Mouse (Mus musculus) G1E (cell line): ENCODE data around the gene Abcf1. TPM values are rescaled to one million over a fixed set of nuclear protein-coding genes. Genes with fewer than 3 reads are reported as not detected.

Experiments used
- ATAC-seq: 2 replicates; pipeline ENCODE4 v1.8.0; 2016; ENCODE audit warnings: mild to moderate bottlenecking; ENCODE audit not compliant: insufficient number of reproducible peaks, poor library complexity, low FRiP score, severe bottlenecking; ENCODE audit errors: extremely low read depth
- DNase-seq: peaks from one replicate; pipeline ENCODE4 v3.0.0; 2012; ENCODE audit warnings: low spot score
- H3K27me3 ChIP-seq: 2 replicates; pipeline ENCODE4 v1.6.1; 2012; ENCODE audit warnings: mild to moderate bottlenecking, low read length, inconsistent platforms; ENCODE audit not compliant: insufficient read depth
- H3K36me3 ChIP-seq: replicated peaks from 2 replicates; pipeline ENCODE3; 2012; ENCODE audit warnings: mild to moderate bottlenecking, inconsistent platforms
- H3K4me1 ChIP-seq: 2 replicates; pipeline ENCODE4 v1.6.1; 2012; ENCODE audit warnings: low read depth, low read length, inconsistent platforms, mixed read lengths; ENCODE audit not compliant: insufficient read depth
- H3K4me3 ChIP-seq: 2 replicates; pipeline ENCODE4 v1.5.1; 2012; ENCODE audit warnings: low read depth, mild to moderate bottlenecking, inconsistent platforms, low read length, moderate library complexity, mixed read lengths
- H3K9me3 ChIP-seq: replicated peaks from 2 replicates; pipeline ENCODE4 v1.6.1; 2012; ENCODE audit warnings: inconsistent platforms
- CTCF ChIP-seq: IDR thresholded peaks from 2 replicates; pipeline ENCODE4 v1.5.1; 2012; ENCODE audit warnings: low read depth, low read length, inconsistent platforms, mixed read lengths
- GATA1 ChIP-seq: IDR thresholded peaks from 2 replicates; pipeline ENCODE4 v1.6.1; 2012; ENCODE audit warnings: borderline replicate concordance, low read length, inconsistent platforms, mixed read lengths
- GATA2 ChIP-seq: IDR thresholded peaks from 2 replicates; pipeline ENCODE4 v1.6.1; 2012; ENCODE audit warnings: low read depth, low read length, inconsistent platforms, borderline replicate concordance
- POLR2AphosphoS5 ChIP-seq: IDR thresholded peaks from 2 replicates; pipeline ENCODE4 v1.6.1; 2012; ENCODE audit warnings: low read depth, low read length, inconsistent platforms; ENCODE audit not compliant: insufficient replicate concordance
- TAL1 ChIP-seq: conservative IDR thresholded peaks from 2 replicates; pipeline ENCODE4 v1.6.1; 2012; ENCODE audit warnings: low read depth, low read length, inconsistent platforms, mixed read lengths
- polyA plus RNA-seq: library from polyadenylated mRNA; stranded (reverse); fragments of >175 nt; gene quantifications from 2 replicates; pipeline ENCODE4 v1.2.3, GENCODE M21; 2012
- total RNA-seq, 2 experiments: library from RNA; stranded (forward) in 1 of 2; stranded (reverse) in 1 of 2; fragments of 200-1000 nt in 1 of 2; fragments of >200 nt in 1 of 2; fragmentation: Nextera tagmentation in 1 of 2; gene quantifications; 2 replicates each; pipeline ENCODE4 v1.2.3; 2014 to 2017

Abcf1 gene
- total and polyA plus RNA-seq, 3 experiments, result 77.0 to 196 (median 176) TPM

- Histone ChIP-seq H3K9me3 (no peaks in the 10 kb centered on the region), H3K4me3 (no peak overlapping the region), H3K36me3 (peaks cover 75% of the 10 kb centered on the region), H3K4me1 (peaks cover 48% of the 10 kb centered on the region), H3K27me3 (no peaks in the 10 kb centered on the region)
- DNase-seq (no peak), ATAC-seq (no peak)
- no peak for TF ChIP-seq TAL1
- TF ChIP-seq GATA2, result no peak
- no peak for TF ChIP-seq GATA1
- TF ChIP-seq POLR2AphosphoS5, result no peak
- TF ChIP-seq CTCF, result no peak
Observed at GRCm38 (mm10) chr17:35981776-35982175, 12.2 kb upstream of the Abcf1 start.

- TF ChIP-seq POLR2AphosphoS5 (no peak), CTCF (no peak), TAL1 (no peak), GATA1 (no peak), GATA2 (no peak)
- H3K36me3 ChIP-seq, result peaks cover 75% of the 10 kb centered on the region
- DNase-seq, result no peak
Observed at GRCm38 (mm10) chr17:35980363-35980754, 10.8 kb upstream of the Abcf1 start.

GRCm38 (mm10) chr17:35979401-35980362, 10.1 kb upstream of the Abcf1 start, which contains the start of the genes Gnl1 and Prr3:
Gene Gnl1, plus strand, starts transcription at chr17:35979851.
Gene Prr3, minus strand, starts transcription at chr17:35980236.
- Histone ChIP-seq H3K27me3 (no peaks in the 10 kb centered on the region), H3K36me3 (peaks cover 74% of the 10 kb centered on the region), H3K4me3 (peak within 1 kb of the TSS; percentile 94), H3K4me1 (peaks cover 45% of the 10 kb centered on the region), H3K9me3 (no peaks in the 10 kb centered on the region)
- peak; percentile 88 for DNase-seq
- peak; percentile 70 for ATAC-seq
- no peak for TF ChIP-seq GATA1

More at GRCm38 (mm10) chr17:35980363-35980754, 10.8 kb upstream of the Abcf1 start:
- ATAC-seq, result no peak
- no peaks in the 10 kb centered on the region for H3K9me3 ChIP-seq
- H3K4me1 ChIP-seq, result peaks cover 45% of the 10 kb centered on the region
- no peaks in the 10 kb centered on the region for H3K27me3 ChIP-seq
- H3K4me3 ChIP-seq, result peak overlapping the region; percentile 94

GRCm38 (mm10) chr17:35978811-35979400, 9.3 kb upstream of the Abcf1 start:
- TF ChIP-seq POLR2AphosphoS5, result no peak
- no peak for TF ChIP-seq GATA1
- TF ChIP-seq GATA2, result no peak
- TF ChIP-seq TAL1, result no peak
- no peak for TF ChIP-seq CTCF
- Histone ChIP-seq H3K9me3 (no peaks in the 10 kb centered on the region), H3K36me3 (peaks cover 77% of the 10 kb centered on the region), H3K4me1 (peaks cover 49% of the 10 kb centered on the region), H3K27me3 (no peaks in the 10 kb centered on the region), H3K4me3 (peak overlapping the region; percentile 94)
- DNase-seq, result peak; percentile 40
- peak; percentile 6; the same call in 1 of the 2 replicates for ATAC-seq

GRCm38 (mm10) chr17:35972131-35972530, 2.6 kb upstream of the Abcf1 start:
- peaks cover 74% of the 10 kb centered on the region for H3K36me3 ChIP-seq
- H3K4me3 ChIP-seq, result no peak overlapping the region
- ATAC-seq (peak; percentile 57), DNase-seq (no peak)
- no peaks in the 10 kb centered on the region for H3K9me3 ChIP-seq
- H3K4me1 ChIP-seq, result peaks cover 46% of the 10 kb centered on the region
- TF ChIP-seq GATA2 (no peak), GATA1 (no peak), TAL1 (no peak), POLR2AphosphoS5 (no peak), CTCF (no peak)
- H3K27me3 ChIP-seq, result no peaks in the 10 kb centered on the region

GRCm38 (mm10) chr17:35967621-35968020, 1.9 kb downstream of the Abcf1 start:
- Histone ChIP-seq H3K4me3 (peak overlapping the region; percentile 0; the same call in 1 of the 2 replicates), H3K36me3 (peaks cover 76% of the 10 kb centered on the region), H3K9me3 (no peaks in the 10 kb centered on the region), H3K27me3 (no peaks in the 10 kb centered on the region), H3K4me1 (peaks cover 56% of the 10 kb centered on the region)
- ATAC-seq (no peak), DNase-seq (no peak)
- no peak for TF ChIP-seq GATA2
- no peak for TF ChIP-seq TAL1
- no peak for TF ChIP-seq POLR2AphosphoS5
- TF ChIP-seq GATA1, result no peak
- TF ChIP-seq CTCF, result no peak
